Mouse (Mus musculus) embryo, embryonic 11.5 days (tissue): ENCODE measurements around the gene Tcl1b2.
"Not testable (repeated sequence)": the region's sequence is repeated elsewhere in the genome, so short reads cannot be mapped to it uniquely, and the experiment has no call there.

Experiments used
- DNase-seq: peaks from one replicate; pipeline ENCODE4 v3.0.0-alpha.2; 2012; ENCODE audit warnings: low read depth, low spot score

Tcl1b2 gene

GRCm38 (mm10) chr12:105173366-105173765 lies 27.6 kb downstream of the Tcl1b2 start:
- DNase-seq, result no peak

GRCm38 (mm10) chr12:105174318-105174717 lies 28.5 kb downstream of the Tcl1b2 start:
- DNase-seq, result not testable (repeated sequence)

GRCm38 (mm10) chr12:105176044-105176443 lies 30.2 kb downstream of the Tcl1b2 start, which contains the start of gene Tcl1b5:
Gene Tcl1b5 (plus strand): TSS chr12:105176344.
- not testable (repeated sequence) for DNase-seq

GRCm38 (mm10) chr12:105181040-105181644 lies 35.3 kb downstream of the Tcl1b2 start:
- DNase-seq, result not testable (repeated sequence)

- not testable (repeated sequence) for DNase-seq
Observed at GRCm38 (mm10) chr12:105188980-105189379, 43.2 kb downstream of the Tcl1b2 start.

- not testable (repeated sequence) for DNase-seq
Observed at GRCm38 (mm10) chr12:105190743-105191142, 44.9 kb downstream of the Tcl1b2 start, which contains the start of gene Tcl1b3. Gene Tcl1b3 (plus strand): TSS chr12:105191043.

GRCm38 (mm10) chr12:105199684-105200497 lies 54.1 kb downstream of the Tcl1b2 start:
- not testable (repeated sequence) for DNase-seq

- DNase-seq, result not testable (repeated sequence)
Observed at GRCm38 (mm10) chr12:105201657-105202056, 55.8 kb downstream of the Tcl1b2 start, which contains the start of gene Tcl1b4. Gene Tcl1b4 (plus strand): TSS chr12:105201957.
